Mouse (Mus musculus) limb, embryonic 13.5 days (tissue): ENCODE measurements around the gene Gm11639. TPM values are rescaled to one million over a fixed set of nuclear protein-coding genes. Genes with fewer than 3 reads are reported as not detected.

Experiments used
- ATAC-seq: fragments of 200-750 bp; cut with Nextera tagmentation; 2 replicates; pipeline ENCODE4 v1.8.0; 2017; ENCODE audit warnings: low read depth, moderate number of reproducible peaks, moderate TSS enrichment; ENCODE audit not compliant: low FRiP score
- H3K27ac ChIP-seq: fragments of 300-500 bp; sonication (generic); 2 replicates; pipeline ENCODE4 v1.5.1; 2015; ENCODE audit warnings: inconsistent platforms, mild to moderate bottlenecking, moderate library complexity
- H3K27me3 ChIP-seq: fragments of 300-500 bp; sonication (generic); 2 replicates; pipeline ENCODE4 v1.6.1; 2015; ENCODE audit warnings: mild to moderate bottlenecking, inconsistent platforms
- H3K36me3 ChIP-seq: fragments of 300-500 bp; sonication (generic); 2 replicates; pipeline ENCODE4 v1.6.1; 2015; ENCODE audit warnings: inconsistent platforms, mild to moderate bottlenecking, moderate library complexity
- H3K4me1 ChIP-seq: fragments of 300-500 bp; sonication (generic); 2 replicates; pipeline ENCODE4 v1.6.1; 2015; ENCODE audit warnings: inconsistent platforms
- H3K4me2 ChIP-seq: fragments of 300-500 bp; sonication (generic); replicated peaks from 2 replicates; pipeline ENCODE4 v1.6.1; 2015; ENCODE audit warnings: inconsistent platforms, mild to moderate bottlenecking, moderate library complexity
- H3K4me3 ChIP-seq: fragments of 300-500 bp; sonication (generic); 2 replicates; pipeline ENCODE4 v1.5.1; 2015; ENCODE audit warnings: moderate library complexity, mild to moderate bottlenecking, inconsistent platforms
- H3K9ac ChIP-seq: fragments of 300-500 bp; sonication (generic); 2 replicates; pipeline ENCODE4 v1.6.1; 2015; ENCODE audit warnings: mild to moderate bottlenecking, inconsistent platforms
- H3K9me3 ChIP-seq: fragments of 300-500 bp; sonication (generic); 2 replicates; pipeline ENCODE4 v1.6.1; 2016; ENCODE audit warnings: inconsistent platforms
- WGBS: fragments of 180-500 bp; shearing (Covaris S2); methylation state at CpG from one replicate; pipeline ENCODE4 v1.1.7; 2015; 5-methylcytosine and 5-hydroxymethylcytosine counted together
- polyA plus RNA-seq: library from polyadenylated mRNA; unstranded; fragments of >200 nt; fragmentation: Nextera tagmentation; extraction: Ambion mirVana; gene quantifications from 2 replicates; pipeline ENCODE4 v1.2.1, GENCODE M21; 2015

Gene Gm11639
- polyA plus RNA-seq, 1 experiment from 2014 or later = not detected

GRCm38 (mm10) chr11:104744995-104745568 is 59.6 kb downstream of the Gm11639 start:
- Histone ChIP-seq H3K4me2 (no peak overlapping the region), H3K27ac (no peak overlapping the region), H3K4me3 (no peak overlapping the region), H3K4me1 (no peaks in the 10 kb centered on the region), H3K9ac (no peak overlapping the region), H3K36me3 (no peaks in the 10 kb centered on the region), H3K27me3 (no peaks in the 10 kb centered on the region), H3K9me3 (no peaks in the 10 kb centered on the region)
- no peak for ATAC-seq
- WGBS = 81% methylated on average over 9 of the region's 9 CpGs

- H3K4me2 ChIP-seq = no peak overlapping the region
- ATAC-seq = no peak
- WGBS = 38% methylated on average over 6 of the region's 6 CpGs
These were observed 80.3 kb downstream of the Gm11639 start for GRCm38 (mm10) chr11:104765762-104766161.

GRCm38 (mm10) chr11:104767068-104767467 is 81.6 kb downstream of the Gm11639 start:
- H3K27me3 ChIP-seq = no peaks in the 10 kb centered on the region
- no peak for ATAC-seq

More at GRCm38 (mm10) chr11:104765762-104766161, 80.3 kb downstream of the Gm11639 start:
- no peaks in the 10 kb centered on the region for H3K27me3 ChIP-seq
- no peak overlapping the region for H3K4me3 ChIP-seq
- no peak overlapping the region for H3K9ac ChIP-seq
- H3K36me3 ChIP-seq = no peaks in the 10 kb centered on the region
- H3K9me3 ChIP-seq = no peaks in the 10 kb centered on the region
- H3K27ac ChIP-seq = no peak overlapping the region
- H3K4me1 ChIP-seq = no peaks in the 10 kb centered on the region

GRCm38 (mm10) chr11:104768072-104768471 is 82.6 kb downstream of the Gm11639 start:
- WGBS = 10% methylated on average over 5 of the region's 5 CpGs
- no peaks in the 10 kb centered on the region for H3K9me3 ChIP-seq

More at GRCm38 (mm10) chr11:104767068-104767467, 81.6 kb downstream of the Gm11639 start:
- WGBS = 40% methylated on average over 1 of the region's 1 CpGs
- Histone ChIP-seq H3K9me3 (no peaks in the 10 kb centered on the region), H3K4me1 (no peaks in the 10 kb centered on the region), H3K36me3 (no peaks in the 10 kb centered on the region), H3K4me3 (no peak overlapping the region), H3K9ac (no peak overlapping the region), H3K27ac (no peak overlapping the region), H3K4me2 (no peak overlapping the region)

DNA sequence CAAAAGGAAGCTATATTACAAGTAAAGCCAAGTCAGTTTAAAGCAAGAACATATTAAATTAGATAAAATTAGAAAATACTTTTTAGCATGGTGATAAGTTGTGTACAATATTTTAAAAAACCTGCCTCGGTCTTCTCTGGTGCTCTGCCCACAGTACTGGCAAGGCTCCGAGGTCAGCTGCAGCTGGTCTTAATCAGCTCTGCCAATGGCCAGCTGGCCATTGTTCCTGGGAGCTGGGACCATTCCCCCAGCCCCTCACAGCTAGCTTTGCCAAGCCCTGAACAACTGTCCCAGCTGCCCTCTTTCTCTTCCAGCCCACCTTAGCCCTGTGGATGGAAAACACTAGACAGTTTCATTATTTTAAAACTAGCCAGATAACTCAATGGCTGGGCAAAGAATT is 93.3 kb downstream of the Gm11639 start:
- Histone ChIP-seq H3K9me3 (no peaks in the 10 kb centered on the region), H3K4me2 (no peak overlapping the region), H3K27me3 (no peaks in the 10 kb centered on the region), H3K4me3 (no peak overlapping the region), H3K4me1 (no peaks in the 10 kb centered on the region), H3K36me3 (no peaks in the 10 kb centered on the region), H3K27ac (no peak overlapping the region), H3K9ac (no peak overlapping the region)
- 58% methylated on average over 2 of the region's 2 CpGs for WGBS
- ATAC-seq = no peak

More at GRCm38 (mm10) chr11:104768072-104768471, 82.6 kb downstream of the Gm11639 start:
- ATAC-seq = no peak
- Histone ChIP-seq H3K36me3 (no peaks in the 10 kb centered on the region), H3K27me3 (no peaks in the 10 kb centered on the region), H3K27ac (no peak overlapping the region), H3K9ac (no peak overlapping the region), H3K4me3 (no peak overlapping the region), H3K4me1 (no peaks in the 10 kb centered on the region), H3K4me2 (no peak overlapping the region)

DNA sequence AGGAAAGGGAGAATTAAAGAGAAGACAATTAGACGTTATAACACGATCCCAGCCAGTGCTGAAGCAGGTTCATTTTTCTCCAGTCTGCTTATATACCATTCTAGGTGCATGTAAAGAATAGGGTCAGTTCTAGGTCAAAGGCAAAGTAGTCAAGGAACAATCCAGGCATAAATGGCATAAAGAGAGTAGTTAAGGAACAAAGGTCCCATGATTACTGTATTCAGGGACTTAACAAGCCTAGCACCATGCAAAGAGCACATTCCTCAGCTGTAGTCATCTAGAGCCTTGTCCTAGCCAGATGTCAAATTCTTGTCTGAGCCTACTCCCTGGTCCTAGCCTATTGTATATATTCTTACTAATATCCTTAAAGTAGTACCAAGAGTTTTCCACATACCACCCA is 259.2 kb downstream of the Gm11639 start:
- no peaks in the 10 kb centered on the region for H3K27me3 ChIP-seq
- H3K9ac ChIP-seq = no peak overlapping the region
- no peaks in the 10 kb centered on the region for H3K4me1 ChIP-seq
- H3K4me2 ChIP-seq = no peak overlapping the region
- 71% methylated on average over 2 of the region's 2 CpGs for WGBS
- no peak overlapping the region for H3K27ac ChIP-seq
- H3K4me3 ChIP-seq = no peak overlapping the region
- no peak for ATAC-seq
- H3K9me3 ChIP-seq = no peaks in the 10 kb centered on the region
- H3K36me3 ChIP-seq = no peaks in the 10 kb centered on the region

DNA sequence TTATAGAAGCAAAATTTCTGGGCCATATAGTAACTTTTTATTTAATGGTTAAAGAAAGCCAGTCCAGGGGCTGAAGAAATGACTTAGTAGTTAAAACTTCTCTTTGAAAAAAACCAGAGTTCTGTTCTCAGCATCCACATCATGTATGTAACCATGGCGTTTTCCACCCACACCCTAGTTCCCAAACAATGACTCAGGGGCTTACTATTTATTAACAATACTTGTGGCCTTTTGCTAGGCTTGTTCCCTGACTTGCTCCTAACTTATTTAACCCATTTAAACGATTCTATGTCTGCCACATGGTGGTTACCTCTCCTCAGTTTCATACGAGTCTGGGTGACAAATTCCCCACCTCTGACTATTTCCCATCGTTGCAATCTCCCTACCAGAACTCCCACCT is 266.8 kb downstream of the Gm11639 start:
- no peaks in the 10 kb centered on the region for H3K27me3 ChIP-seq
- H3K9ac ChIP-seq = no peak overlapping the region
- no peaks in the 10 kb centered on the region for H3K9me3 ChIP-seq
- H3K36me3 ChIP-seq = no peaks in the 10 kb centered on the region
- no peaks in the 10 kb centered on the region for H3K4me1 ChIP-seq
- H3K4me3 ChIP-seq = no peak overlapping the region
- H3K4me2 ChIP-seq = no peak overlapping the region
- ATAC-seq = no peak
- 60% methylated on average over 4 of the region's 4 CpGs for WGBS
- no peak overlapping the region for H3K27ac ChIP-seq

DNA sequence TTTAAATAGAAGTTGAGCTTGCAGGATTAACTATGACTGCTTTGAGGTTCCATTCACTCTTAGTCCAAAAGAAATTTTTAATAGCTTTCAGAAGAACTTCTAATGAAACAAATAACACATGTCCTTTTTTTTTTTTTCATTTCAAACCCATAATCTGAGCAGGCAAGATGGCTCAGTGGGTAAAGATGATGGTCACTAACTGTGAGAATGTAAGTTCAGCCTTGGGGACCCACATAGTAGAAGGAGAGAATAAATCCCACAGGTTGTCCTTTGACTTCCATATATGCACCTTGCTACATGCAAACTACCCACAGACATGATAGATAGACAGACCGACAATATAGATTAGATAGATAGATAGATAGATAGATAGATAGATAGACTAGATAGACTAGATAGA is 282.4 kb downstream of the Gm11639 start:
- no peak for ATAC-seq
- H3K9me3 ChIP-seq = no peaks in the 10 kb centered on the region
- no peak overlapping the region for H3K4me3 ChIP-seq
- 0 out of 2 replicates have a peak, but pooled peaks cover 7% of the 10 kb centered on the region for H3K4me1 ChIP-seq
- no peak overlapping the region for H3K27ac ChIP-seq
- no peak overlapping the region for H3K9ac ChIP-seq
- WGBS = 93% methylated on average over 1 of the region's 1 CpGs
- H3K27me3 ChIP-seq = no peaks in the 10 kb centered on the region
- H3K4me2 ChIP-seq = no peak overlapping the region
- no peaks in the 10 kb centered on the region for H3K36me3 ChIP-seq

DNA sequence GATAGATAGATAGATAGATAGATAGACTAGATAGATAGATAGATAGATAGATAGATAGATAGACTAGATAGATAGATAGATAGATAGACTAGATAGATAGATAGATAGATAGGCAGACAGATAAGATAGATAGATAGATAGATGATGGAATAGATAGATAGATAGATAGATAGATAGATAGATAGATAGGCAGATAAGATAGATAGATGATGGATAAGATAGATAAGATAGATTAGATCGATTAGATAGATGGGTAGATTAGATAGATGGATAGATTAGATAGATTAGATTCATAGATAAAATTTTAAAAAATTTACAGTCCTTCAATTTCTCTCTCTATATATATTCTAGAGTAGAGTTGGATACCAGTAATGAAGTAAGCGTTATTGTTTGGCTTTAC is 282.9 kb downstream of the Gm11639 start:
- H3K36me3 ChIP-seq = no peaks in the 10 kb centered on the region
- no peak for ATAC-seq
- WGBS = 88% methylated on average over 2 of the region's 2 CpGs
- H3K27ac ChIP-seq = no peak overlapping the region
- no peaks in the 10 kb centered on the region for H3K27me3 ChIP-seq
- H3K9me3 ChIP-seq = no peaks in the 10 kb centered on the region
- 0 out of 2 replicates have a peak, but pooled peaks cover 7% of the 10 kb centered on the region for H3K4me1 ChIP-seq
- no peak overlapping the region for H3K4me3 ChIP-seq
- no peak overlapping the region for H3K9ac ChIP-seq
- no peak overlapping the region for H3K4me2 ChIP-seq

DNA sequence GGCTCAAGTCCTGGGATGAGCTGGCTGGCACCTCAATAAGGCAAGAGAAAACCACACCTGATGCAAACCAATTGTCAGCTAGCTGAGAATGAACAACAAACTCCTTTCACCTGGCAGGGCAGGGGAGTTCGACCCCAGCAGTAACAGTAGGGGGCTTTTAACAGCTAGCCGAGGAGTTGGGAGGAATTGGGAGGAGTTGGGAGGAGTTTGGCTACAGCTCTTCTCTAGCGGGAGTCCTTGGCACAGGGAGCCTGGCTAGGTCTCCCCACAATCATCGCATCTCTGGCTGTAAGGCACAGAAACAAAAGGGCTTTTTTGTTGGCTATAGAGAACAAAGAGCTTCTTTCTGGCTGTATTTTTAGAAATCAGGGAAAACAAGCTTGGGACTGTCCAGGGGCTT is 285.8 kb downstream of the Gm11639 start:
- Histone ChIP-seq H3K36me3 (no peaks in the 10 kb centered on the region), H3K27me3 (no peaks in the 10 kb centered on the region), H3K4me2 (no peak overlapping the region), H3K27ac (no peak overlapping the region), H3K4me3 (no peak overlapping the region), H3K9me3 (no peaks in the 10 kb centered on the region), H3K4me1 (0 out of 2 replicates have a peak, but pooled peaks cover 7% of the 10 kb centered on the region), H3K9ac (no peak overlapping the region)
- WGBS = 9% methylated on average over 4 of the region's 4 CpGs
- no peak for ATAC-seq

DNA sequence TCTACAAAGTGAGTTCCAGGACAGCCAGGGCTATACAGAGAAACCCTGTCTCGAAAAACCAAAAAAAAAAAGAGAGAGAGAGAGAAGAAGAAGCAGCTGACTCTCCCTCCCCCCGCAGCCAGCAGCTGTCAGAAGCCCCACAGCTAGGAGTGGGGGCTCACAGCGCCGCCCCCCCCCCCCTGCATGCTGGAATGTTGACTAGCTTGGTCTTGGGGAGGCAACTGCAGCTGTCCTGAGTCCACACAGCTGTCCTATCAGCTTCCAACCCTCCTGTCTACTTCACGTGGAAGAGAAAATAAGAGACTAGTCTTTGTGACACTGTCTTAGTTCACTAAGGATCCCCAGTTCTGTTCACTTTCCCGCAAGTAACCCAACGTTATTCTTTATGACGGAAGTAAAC is 287.0 kb downstream of the Gm11639 start:
- no peaks in the 10 kb centered on the region for H3K9me3 ChIP-seq
- H3K36me3 ChIP-seq = no peaks in the 10 kb centered on the region
- no peak overlapping the region for H3K9ac ChIP-seq
- no peaks in the 10 kb centered on the region for H3K27me3 ChIP-seq
- H3K4me3 ChIP-seq = no peak overlapping the region
- no peak overlapping the region for H3K4me2 ChIP-seq
- no peak for ATAC-seq
- 67% methylated on average over 8 of the region's 8 CpGs for WGBS
- no peak overlapping the region for H3K27ac ChIP-seq
- H3K4me1 ChIP-seq = 0 out of 2 replicates have a peak, but pooled peaks cover 7% of the 10 kb centered on the region

GRCm38 (mm10) chr11:104977976-104978375 is 292.5 kb downstream of the Gm11639 start:
- WGBS = 68% methylated on average over 5 of the region's 5 CpGs

More at GRCm38 (mm10) chr11:104977976-104978375, 292.5 kb downstream of the Gm11639 start:
- Histone ChIP-seq H3K4me2 (no peak overlapping the region), H3K9me3 (no peaks in the 10 kb centered on the region), H3K9ac (no peak overlapping the region), H3K36me3 (no peaks in the 10 kb centered on the region), H3K4me3 (no peak overlapping the region), H3K27ac (no peak overlapping the region), H3K4me1 (no peaks in the 10 kb centered on the region), H3K27me3 (no peaks in the 10 kb centered on the region)
- ATAC-seq = no peak
